Mouse (Mus musculus): ENCODE measurements around the gene Taar7a.

- no peak for TF ChIP-seq CTCF (IDR thresholded peaks at IDR 0.05; ENCODE audit: low read depth)
- TF ChIP-seq EP300 (IDR thresholded peaks at IDR 0.05; ENCODE audit: low read depth), result no peak
Observed at GRCm38 (mm10) chr10:23971256-23971655, 22.0 kb downstream of the Taar7a start.

All from liver, postnatal 0 days (tissue).